Mouse (Mus musculus) cortical plate, adult 2 months (tissue): ENCODE results near the gene Grik4. TPM values are rescaled to one million over a fixed set of nuclear protein-coding genes. Genes with fewer than 3 reads are reported as not detected.
A peak's percentile ranks its signal among the peaks of the same experiment; 100 is the strongest.

Experiments used
- H3K27ac ChIP-seq: fragments of 200-500 bp; 2 replicates; pipeline ENCODE4 v1.5.1; 2012; ENCODE audit warnings: low read length, control low read depth, inconsistent platforms; ENCODE audit not compliant: insufficient read depth
- H3K4me1 ChIP-seq: fragments of 200-500 bp; 2 replicates; pipeline ENCODE4 v1.6.1; 2011; ENCODE audit warnings: low read length; ENCODE audit not compliant: control insufficient read depth, insufficient read depth
- H3K4me3 ChIP-seq: fragments of 200-500 bp; 2 replicates; pipeline ENCODE4 v1.5.1; 2011; ENCODE audit warnings: mild to moderate bottlenecking, low read length, control low read depth; ENCODE audit not compliant: insufficient read depth
- CTCF ChIP-seq: fragments of 200-500 bp; IDR thresholded peaks from 2 replicates; pipeline ENCODE4 v1.5.1; 2011; ENCODE audit warnings: mild to moderate bottlenecking, control low read depth, low read length; ENCODE audit not compliant: insufficient read depth; ENCODE audit errors: extremely low read depth
- POLR2A ChIP-seq: fragments of 200-500 bp; IDR thresholded peaks from 2 replicates; pipeline ENCODE4 v1.6.1; 2011; ENCODE audit warnings: mild to moderate bottlenecking, low read length, control low read depth; ENCODE audit not compliant: insufficient read depth; ENCODE audit errors: extremely low read depth
- polyA plus RNA-seq: library from polyadenylated mRNA; depleted of rRNA; stranded (reverse); fragments of >200 nt; gene quantifications from 2 replicates; pipeline ENCODE4 v1.2.3, GENCODE M21; 2012

Gene Grik4
- polyA plus RNA-seq, 1 experiment: 10.9 TPM

GRCm38 (mm10) chr9:42533491-42533890 is 410.8 kb downstream of the Grik4 start:
- Histone ChIP-seq H3K4me1 (peaks cover 4% of the 10 kb centered on the region; the same call in 1 of the 2 replicates), H3K4me3 (no peak overlapping the region), H3K27ac (no peak overlapping the region)
- TF ChIP-seq POLR2A (no peak), CTCF (no peak)

GRCm38 (mm10) chr9:42533041-42533440 is 411.3 kb downstream of the Grik4 start:
- peaks cover 4% of the 10 kb centered on the region; the same call in 1 of the 2 replicates for H3K4me1 ChIP-seq
- H3K4me3 ChIP-seq: no peak overlapping the region
- no peak for TF ChIP-seq CTCF
- no peak for TF ChIP-seq POLR2A
- no peak overlapping the region for H3K27ac ChIP-seq

GRCm38 (mm10) chr9:42531951-42532350 is 412.3 kb downstream of the Grik4 start:
- Histone ChIP-seq H3K4me1 (peaks cover 4% of the 10 kb centered on the region; the same call in 1 of the 2 replicates), H3K27ac (no peak overlapping the region), H3K4me3 (no peak overlapping the region)
- TF ChIP-seq CTCF (no peak), POLR2A (no peak)

- no peak overlapping the region for H3K4me3 ChIP-seq
- no peak for TF ChIP-seq CTCF
- H3K27ac ChIP-seq: no peak overlapping the region; the same call in 1 of the 2 replicates
- H3K4me1 ChIP-seq: peaks cover 4% of the 10 kb centered on the region; the same call in 1 of the 2 replicates
Observed at GRCm38 (mm10) chr9:42530221-42531152, 413.8 kb downstream of the Grik4 start.

GRCm38 (mm10) chr9:42520587-42521084 is 423.7 kb downstream of the Grik4 start:
- no peak for TF ChIP-seq CTCF
- peak; percentile 61; the same call in 1 of the 2 replicates for TF ChIP-seq POLR2A
- H3K4me1 ChIP-seq: no peaks in the 10 kb centered on the region
- H3K27ac ChIP-seq: no peak overlapping the region
- peak overlapping the region; percentile 19; the same call in 1 of the 2 replicates for H3K4me3 ChIP-seq

- Histone ChIP-seq H3K4me1 (no peaks in the 10 kb centered on the region), H3K4me3 (no peak overlapping the region), H3K27ac (no peak overlapping the region)
- no peak for TF ChIP-seq CTCF
Observed at GRCm38 (mm10) chr9:42518163-42518562, 426.1 kb downstream of the Grik4 start.

GRCm38 (mm10) chr9:42513159-42513558 is 431.1 kb downstream of the Grik4 start:
- no peak overlapping the region for H3K4me3 ChIP-seq
- H3K27ac ChIP-seq: no peak overlapping the region
- H3K4me1 ChIP-seq: no peaks in the 10 kb centered on the region
- TF ChIP-seq POLR2A (no peak), CTCF (no peak)

- no peak overlapping the region for H3K4me3 ChIP-seq
- TF ChIP-seq CTCF (no peak), POLR2A (no peak)
- no peaks in the 10 kb centered on the region for H3K4me1 ChIP-seq
- no peak overlapping the region for H3K27ac ChIP-seq
Observed at GRCm38 (mm10) chr9:42512312-42512711, 432.0 kb downstream of the Grik4 start.

- Histone ChIP-seq H3K4me3 (no peak overlapping the region), H3K4me1 (no peaks in the 10 kb centered on the region), H3K27ac (no peak overlapping the region)
- TF ChIP-seq POLR2A: no peak
- no peak for TF ChIP-seq CTCF
Observed at GRCm38 (mm10) chr9:42508235-42508634, 436.1 kb downstream of the Grik4 start.

GRCm38 (mm10) chr9:42507709-42508108 is 436.6 kb downstream of the Grik4 start, which contains the start of gene Tbcel:
Gene Tbcel, minus strand, starts transcription at chr9:42507809.
- H3K4me3 ChIP-seq: no peak within 1 kb of the TSS
- H3K27ac ChIP-seq: no peak within 1 kb of the TSS
- TF ChIP-seq POLR2A (no peak), CTCF (no peak)
- H3K4me1 ChIP-seq: no peaks in the 10 kb centered on the region
